In the genomic region with DNA sequence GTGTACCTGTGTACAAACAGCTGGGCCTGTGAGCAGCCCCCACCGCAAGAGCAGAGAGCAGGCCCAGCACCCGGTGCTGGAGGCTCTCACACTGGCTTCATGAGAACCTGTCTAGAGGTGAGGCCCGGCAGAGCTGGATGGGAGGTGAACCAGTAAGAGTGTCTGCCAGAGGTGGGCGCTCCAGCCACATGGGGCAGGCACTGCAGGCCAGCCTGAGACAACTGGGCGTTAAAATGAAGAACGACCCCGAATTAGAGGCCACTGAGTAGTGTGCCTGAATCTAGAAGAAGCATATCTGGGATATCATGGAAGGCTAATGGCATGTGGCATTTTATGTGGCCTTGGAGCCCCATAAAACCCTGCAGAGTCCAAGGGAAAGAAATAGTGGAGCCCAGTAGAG, we compare ENCODE assay signal across 14 mouse cellular contexts. TPM values are rescaled to one million over a fixed set of nuclear protein-coding genes. Genes with fewer than 3 reads are reported as not detected.
DNase-seq lines count a peak whose midpoint lies in the region; ATAC-seq and TF ChIP-seq lines count a peak whose summit lies in the region.
"Had no signal": no experiment of that assay in that cellular context is flagged by ENCODE, and none has a peak within 500 bp of the region (broad histone marks: within the 10 kb centered on the region; RNA-seq: fewer than 3 reads in every experiment).

No protein-coding gene starts in this region.

- H3K9ac ChIP-seq in ES-Bruce4 (ENCODE audit: low read depth, poor library complexity, severe bottlenecking): no peak overlapping the region
- peak overlapping the region; percentile 31; the same call in 1 of the 2 replicates for H3K9ac ChIP-seq in intestine, embryonic 16.5 days (ENCODE audit: low read depth, low read length)
- H3K9ac ChIP-seq in liver, postnatal 0 days (replicated peaks): no peak overlapping the region

- no peak for TF ChIP-seq POLR2A in kidney, adult 2 months (IDR thresholded peaks at IDR 0.05; ENCODE audit: low read depth, low read length)
- no peak for TF ChIP-seq POLR2A in ES-Bruce4 (IDR thresholded peaks at IDR 0.05; ENCODE audit: insufficient read depth, low read length)

- no peaks in the 10 kb centered on the region for H3K27me3 ChIP-seq in kidney, adult 2 months (replicated peaks; ENCODE audit: control insufficient read depth, insufficient read depth, low read length)
- H3K27me3 ChIP-seq in ES-Bruce4 (ENCODE audit: control insufficient read depth, insufficient read depth, low read length, poor library complexity, severe bottlenecking): no peaks in the 10 kb centered on the region
- H3K27me3 ChIP-seq in intestine, embryonic 16.5 days (replicated peaks; ENCODE audit: control insufficient read depth, insufficient read depth, low read length): no peaks in the 10 kb centered on the region
- no peaks in the 10 kb centered on the region for H3K27me3 ChIP-seq in liver, postnatal 0 days (ENCODE audit: insufficient read depth, low read length)

- H3K4me3 ChIP-seq in kidney, adult 2 months (ENCODE audit: insufficient read depth, low read depth, low read length): no peak overlapping the region
- H3K4me3 ChIP-seq in ES-Bruce4 (ENCODE audit: low read depth, low read length): no peak overlapping the region
- no peak overlapping the region for H3K4me3 ChIP-seq in intestine, embryonic 16.5 days (ENCODE audit: low read length)
- no peak overlapping the region for H3K4me3 ChIP-seq in liver, postnatal 0 days (ENCODE audit: low read depth, low read length)
- H3K4me3 ChIP-seq: forebrain, embryonic 10.5 days had no signal

- no peak for TF ChIP-seq EP300 in ES-Bruce4 (IDR thresholded peaks at IDR 0.05; ENCODE audit: insufficient read depth, low read depth, low read length)
- no peak for TF ChIP-seq EP300 in liver, postnatal 0 days (IDR thresholded peaks at IDR 0.05; ENCODE audit: low read depth)

- 0 out of 2 replicates have a peak, but pooled peaks have one; percentile 19 for TF ChIP-seq CTCF in kidney, adult 2 months (conservative IDR thresholded peaks at IDR 0.05; ENCODE audit: insufficient read depth, insufficient read length, low read depth, low read length)
- peak; percentile 26 for TF ChIP-seq CTCF in ES-Bruce4 (IDR thresholded peaks at IDR 0.05; ENCODE audit: low read depth, low read length)
- TF ChIP-seq CTCF in liver, postnatal 0 days (IDR thresholded peaks at IDR 0.05; ENCODE audit: low read depth): peak; percentile 36

- H3K9me3 ChIP-seq in ES-Bruce4 (replicated peaks; ENCODE audit: control insufficient read depth, insufficient read depth, low read length, poor library complexity, severe bottlenecking): no peaks in the 10 kb centered on the region
- H3K9me3 ChIP-seq in intestine, embryonic 16.5 days (ENCODE audit: control insufficient read depth, low read length): no peaks in the 10 kb centered on the region
- no peaks in the 10 kb centered on the region for H3K9me3 ChIP-seq in liver, postnatal 0 days (ENCODE audit: low read length)
- H3K9me3 ChIP-seq: forebrain, embryonic 10.5 days had no signal

- 91% methylated on average over 7 of the region's 7 CpGs for WGBS in kidney, adult 2 months
- WGBS in intestine, embryonic 16.5 days: 69% methylated on average over 7 of the region's 7 CpGs
- whole genome bisulfite sequencing in liver, postnatal 0 days (ENCODE audit: insufficient replicate concordance): 63% methylated on average over 7 of the region's 7 CpGs

- H3K4me1 ChIP-seq in kidney, adult 2 months (ENCODE audit: control insufficient read depth, insufficient read depth, low read length): no peaks in the 10 kb centered on the region
- peaks cover 8% of the 10 kb centered on the region for H3K4me1 ChIP-seq in ES-Bruce4 (ENCODE audit: control insufficient read depth, insufficient read depth, low read length)
- H3K4me1 ChIP-seq in intestine, embryonic 16.5 days (ENCODE audit: control insufficient read depth, insufficient read depth, low read length): peaks cover 48% of the 10 kb centered on the region
- H3K4me1 ChIP-seq in liver, postnatal 0 days (ENCODE audit: insufficient read depth): peaks cover 45% of the 10 kb centered on the region

- ATAC-seq in intestine, embryonic 16.5 days: peak; percentile 29
- ATAC-seq in liver, postnatal 0 days: peak; percentile 22; the same call in 1 of the 2 replicates

- intact Hi-C loops in left cerebral cortex, postnatal 4 days (cut with DNase I): no loop called here

- no peak overlapping the region for H3K27ac ChIP-seq in kidney, adult 2 months (ENCODE audit: insufficient read depth, low read depth, low read length)
- no peak overlapping the region for H3K27ac ChIP-seq in ES-Bruce4 (ENCODE audit: insufficient read depth, low read length)
- peak overlapping the region; percentile 86 for H3K27ac ChIP-seq in intestine, embryonic 16.5 days (ENCODE audit: low read length)
- H3K27ac ChIP-seq in liver, postnatal 0 days (ENCODE audit: low read depth): peak overlapping the region; percentile 68

- H3K4me2 ChIP-seq in intestine, embryonic 16.5 days (ENCODE audit: low read depth, low read length): 0 out of 2 replicates have a peak overlapping the region, but pooled peaks have one; percentile 7
- no peak overlapping the region for H3K4me2 ChIP-seq in liver, postnatal 0 days (ENCODE audit: low read depth, low read length)
- H3K4me2 ChIP-seq: midbrain, embryonic 11.5 days had no signal

- no peaks in the 10 kb centered on the region for H3K36me3 ChIP-seq in kidney, adult 2 months (ENCODE audit: control insufficient read depth, insufficient read depth, low read length)
- H3K36me3 ChIP-seq in ES-Bruce4 (ENCODE audit: control insufficient read depth, insufficient read depth, low read length, poor library complexity, severe bottlenecking): no peaks in the 10 kb centered on the region
- H3K36me3 ChIP-seq in intestine, embryonic 16.5 days (ENCODE audit: control insufficient read depth, insufficient read depth, low read length): no peaks in the 10 kb centered on the region
- no peaks in the 10 kb centered on the region for H3K36me3 ChIP-seq in liver, postnatal 0 days (replicated peaks; ENCODE audit: insufficient read depth, low read length)
- H3K36me3 ChIP-seq: forebrain, embryonic 10.5 days had no signal

- DNase-seq in kidney, adult 2 months: no peak
- DNase-seq in kidney, adult 8-10 months: no peak
- no peak for DNase-seq in liver, postnatal 0 days
- no peak for DNase-seq in adipocyte (ENCODE audit: low spot score)
- DNase-seq in left cerebral cortex, postnatal 4 days: no peak
- DNase-seq in frontal cortex, postnatal 25 days (ENCODE audit: low spot score in 2 of 2): no peak
- DNase-seq: B cell, adult 2 months; cerebellum, adult 9-11 months; heart, postnatal 14 days; thymus, adult 18-20 months had no signal

RNA-seq across cellular contexts. Expression of gene Morn1, which starts 33.7 kb away (rescaled TPM):
- polyA plus RNA-seq in kidney, adult 2 months (2012; rRNA removed): 10.4 and 12.4 TPM in 2 replicates
- polyA plus RNA-seq in ES-Bruce4 (2011; ENCODE audit: insufficient read depth, insufficient read length, low read depth, missing spikeins): 11.6 and 13.0 TPM in 2 replicates
- 3.6 and 4.3 TPM in 2 replicates for polyA plus RNA-seq in intestine, embryonic 16.5 days (2015; fragmentation: Nextera tagmentation; extraction: Ambion mirVana)
- 2.2 TPM in 2 replicates for polyA plus RNA-seq in liver, postnatal 0 days (2015; fragmentation: Nextera tagmentation; extraction: Ambion mirVana)
- 10 to 100 TPM; 11.0 to 12.9 TPM for total RNA-seq in left cerebral cortex, postnatal 4 days (2021)

RNA-seq across cellular contexts. Expression of gene Rer1, which starts 33.9 kb away (rescaled TPM):
- polyA plus RNA-seq in kidney, adult 2 months (2012; rRNA removed): 133 TPM in 2 replicates
- 74.9 and 82.5 TPM in 2 replicates for polyA plus RNA-seq in ES-Bruce4 (2011; ENCODE audit: insufficient read depth, insufficient read length, low read depth, missing spikeins)
- polyA plus RNA-seq in intestine, embryonic 16.5 days (2015; fragmentation: Nextera tagmentation; extraction: Ambion mirVana): 211 and 216 TPM in 2 replicates
- polyA plus RNA-seq in liver, postnatal 0 days (2015; fragmentation: Nextera tagmentation; extraction: Ambion mirVana): 111 and 118 TPM in 2 replicates
- total RNA-seq in left cerebral cortex, postnatal 4 days (2021): 10 to 100 TPM; 65.1 to 67.9 TPM

RNA-seq across cellular contexts. Expression of gene Pex10, which starts 53.2 kb away (rescaled TPM):
- polyA plus RNA-seq in kidney, adult 2 months (2012; rRNA removed): 23.9 and 25.6 TPM in 2 replicates
- polyA plus RNA-seq in ES-Bruce4 (2011; ENCODE audit: insufficient read depth, insufficient read length, low read depth, missing spikeins): 15.4 and 17.7 TPM in 2 replicates
- polyA plus RNA-seq in intestine, embryonic 16.5 days (2015; fragmentation: Nextera tagmentation; extraction: Ambion mirVana): 28.9 and 30.5 TPM in 2 replicates
- polyA plus RNA-seq in liver, postnatal 0 days (2015; fragmentation: Nextera tagmentation; extraction: Ambion mirVana): 5.9 and 6.8 TPM in 2 replicates
- total RNA-seq in left cerebral cortex, postnatal 4 days (2021): 10 to 100 TPM; 12.0 to 13.5 TPM

Comparison
In these comparisons a context has a peak if more than half of its experiments do, and no peak if none do; other contexts are left out.
1. H3K27ac ChIP-seq: peak in intestine, embryonic 16.5 days (single experiment) and liver, postnatal 0 days (single experiment); none in kidney, adult 2 months (single experiment) and ES-Bruce4 (single experiment).
2. Peak in every context shown above with its lines, with median percentiles within 50 percentile points of each other: CTCF ChIP-seq.